Mouse (Mus musculus) midbrain, embryonic 10.5 days (tissue): ENCODE data around the gene Eid1. TPM values are rescaled to one million over a fixed set of nuclear protein-coding genes. Genes with fewer than 3 reads are reported as not detected.

Experiments
- DNase-seq: peaks from one replicate; pipeline ENCODE4 v3.0.0-alpha.2; 2017; ENCODE audit warnings: low spot score
- H3K27ac ChIP-seq: fragments of 300-500 bp; sonication (generic); replicated peaks from 2 replicates; pipeline ENCODE4 v1.5.1; 2016; ENCODE audit warnings: mild to moderate bottlenecking
- H3K27me3 ChIP-seq: fragments of 300-500 bp; sonication (generic); 2 replicates; pipeline ENCODE4 v1.6.1; 2016; ENCODE audit warnings: low read depth, mild to moderate bottlenecking; ENCODE audit not compliant: poor library complexity, severe bottlenecking
- H3K36me3 ChIP-seq: fragments of 300-500 bp; sonication (generic); 2 replicates; pipeline ENCODE4 v1.6.1; 2016; ENCODE audit warnings: mild to moderate bottlenecking, moderate library complexity
- H3K4me1 ChIP-seq: fragments of 300-500 bp; sonication (generic); 2 replicates; pipeline ENCODE4 v1.6.1; 2016
- H3K4me3 ChIP-seq: fragments of 300-500 bp; sonication (generic); 2 replicates; pipeline ENCODE4 v1.5.1; 2016; ENCODE audit warnings: mild to moderate bottlenecking, moderate library complexity
- H3K9me3 ChIP-seq: fragments of 300-500 bp; sonication (generic); replicated peaks from 2 replicates; pipeline ENCODE4 v1.6.1; 2016; ENCODE audit warnings: mild to moderate bottlenecking
- WGBS: fragments of 180-500 bp; shearing (Covaris S2); methylation state at CpG from one replicate; pipeline ENCODE4 v1.1.7; 2016; 5-methylcytosine and 5-hydroxymethylcytosine counted together
- polyA plus RNA-seq: library from polyadenylated mRNA; unstranded; fragments of >200 nt; fragmentation: Nextera tagmentation; extraction: Ambion mirVana; gene quantifications from 2 replicates; pipeline ENCODE4 v1.2.1, GENCODE M21; 2016

Eid1 gene
- polyA plus RNA-seq, 1 experiment from 2014 or later = 125 TPM

DNA sequence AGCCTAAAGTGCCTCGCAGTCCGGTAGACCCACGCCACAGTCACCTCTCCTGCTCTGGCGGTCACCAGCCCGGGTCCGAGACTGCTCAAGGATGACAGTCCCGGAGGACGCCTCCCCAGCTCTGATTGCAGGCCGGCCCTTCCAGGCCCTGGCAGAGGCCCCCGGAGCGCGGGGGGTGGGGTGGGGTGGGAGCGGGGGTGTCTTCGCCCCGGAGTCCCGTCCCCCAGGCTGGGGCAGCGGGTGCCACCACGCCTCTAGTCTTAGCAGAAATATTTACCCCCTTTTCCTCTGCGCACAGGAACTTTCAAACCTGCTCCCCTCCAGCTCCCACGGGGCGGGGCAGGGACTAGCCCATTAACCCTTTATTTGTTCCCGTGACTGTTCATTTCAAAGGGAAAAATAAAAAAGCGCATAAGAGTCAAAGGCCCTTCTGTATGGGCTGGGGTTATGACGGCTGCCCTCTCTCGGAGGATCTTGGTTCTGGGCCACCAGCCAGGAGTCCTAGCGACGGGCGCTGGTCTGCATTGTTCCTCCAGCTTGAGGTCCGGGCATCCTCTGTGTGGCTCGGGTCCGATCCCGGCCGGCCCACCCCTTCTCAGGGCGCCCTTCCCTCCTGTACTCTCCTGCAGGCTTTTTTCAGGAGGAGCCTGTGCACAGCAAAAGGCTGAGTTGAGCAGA, 50.7 kb downstream of the Eid1 start:
- Histone ChIP-seq H3K36me3 (no peaks in the 10 kb centered on the region), H3K4me3 (peak overlapping the region; percentile 70), H3K27ac (peak overlapping the region; percentile 71), H3K27me3 (peaks cover 79% of the 10 kb centered on the region), H3K4me1 (peaks cover 28% of the 10 kb centered on the region), H3K9me3 (no peaks in the 10 kb centered on the region)
- WGBS = under 1% methylated on average over 34 of the region's 34 CpGs
- DNase-seq = peak; percentile 74

GRCm38 (mm10) chr2:125724086-125724430, 51.2 kb downstream of the Eid1 start, which contains the start of gene Shc4:
TSS of gene Shc4 (minus strand) at chr2:125724148.
- DNase-seq = no peak
- under 1% methylated on average over 15 of the region's 15 CpGs for WGBS
- peaks cover 82% of the 10 kb centered on the region for H3K27me3 ChIP-seq

More at GRCm38 (mm10) chr2:125724086-125724430, 51.2 kb downstream of the Eid1 start, which contains the start of gene Shc4:
- no peaks in the 10 kb centered on the region for H3K36me3 ChIP-seq
- peak within 1 kb of the TSS; percentile 71 for H3K27ac ChIP-seq
- peaks cover 28% of the 10 kb centered on the region for H3K4me1 ChIP-seq
- no peaks in the 10 kb centered on the region for H3K9me3 ChIP-seq
- peak within 1 kb of the TSS; percentile 70 for H3K4me3 ChIP-seq

Other genes with a start within 250 kb of the Eid1 start
- gene Gm9913, start 168.0 kb upstream of the Eid1 start, polyA plus RNA-seq = 0.15 TPM in 2 replicates
- gene Fbn1, start 165.1 kb upstream of the Eid1 start, polyA plus RNA-seq = 4.8 and 7.1 TPM in 2 replicates
- 9.8 and 10.2 TPM in 2 replicates for gene Cep152, start 48.0 kb upstream of the Eid1 start, polyA plus RNA-seq
- gene Shc4, start 51.1 kb downstream of the Eid1 start, polyA plus RNA-seq = 1.3 TPM in 2 replicates
- 15.8 and 21.9 TPM in 2 replicates for gene Secisbp2l, start 109.8 kb downstream of the Eid1 start, polyA plus RNA-seq
- 30.0 and 30.3 TPM in 2 replicates for gene Galk2, start 186.0 kb downstream of the Eid1 start, polyA plus RNA-seq
- gene Cops2, start 186.0 kb downstream of the Eid1 start, polyA plus RNA-seq = 89.5 and 102 TPM in 2 replicates